Mouse (Mus musculus): Measurements from ENCODE around the gene Phc3. TPM values are rescaled to one million over a fixed set of nuclear protein-coding genes. Genes with fewer than 3 reads are reported as not detected.
"Not testable (repeated sequence)": the region's sequence is repeated elsewhere in the genome, so short reads cannot be mapped to it uniquely, and the experiment has no call there.

The Phc3 gene
- polyA plus RNA-seq, 1 experiment from 2014 or later: 6.4 TPM

- not testable (repeated sequence) for H3K4me3 ChIP-seq; H3K27ac ChIP-seq; H3K9me3 ChIP-seq (replicated peaks); H3K4me2 ChIP-seq; H3K36me3 ChIP-seq (ENCODE audit: poor library complexity, severe bottlenecking); H3K4me1 ChIP-seq; ATAC-seq; H3K9ac ChIP-seq
- WGBS: 92% methylated on average over 8 of the region's 8 CpGs
- H3K27me3 ChIP-seq: peaks cover 28% of the 10 kb centered on the region
These were observed 109.6 kb downstream of the Phc3 start for GRCm38 (mm10) chr3:30859599-30859998.

GRCm38 (mm10) chr3:30855604-30856458, 113.4 kb downstream of the Phc3 start, which contains the start of gene Gpr160:
TSS of gene Gpr160 (plus strand) at chr3:30855950.
- no peaks in the 10 kb centered on the region for H3K36me3 ChIP-seq (ENCODE audit: poor library complexity, severe bottlenecking)
- peak; percentile 85 for ATAC-seq
- WGBS: 1% methylated on average over 65 of the region's 75 CpGs
- H3K27me3 ChIP-seq: peaks cover 32% of the 10 kb centered on the region
- peak within 1 kb of the TSS; percentile 65 for H3K9ac ChIP-seq
- peak within 1 kb of the TSS; percentile 58 for H3K4me3 ChIP-seq
- no peak within 1 kb of the TSS for H3K27ac ChIP-seq
- H3K4me1 ChIP-seq: peaks cover 7% of the 10 kb centered on the region
- peak within 1 kb of the TSS; percentile 97 for H3K4me2 ChIP-seq
- H3K9me3 ChIP-seq (replicated peaks): no peaks in the 10 kb centered on the region

- no peak overlapping the region for H3K27ac ChIP-seq
- WGBS: 93% methylated on average over 5 of the region's 5 CpGs
- H3K4me2 ChIP-seq: no peak overlapping the region
- H3K9ac ChIP-seq: no peak overlapping the region
- peaks cover 32% of the 10 kb centered on the region for H3K27me3 ChIP-seq
- no peaks in the 10 kb centered on the region for H3K9me3 ChIP-seq (replicated peaks)
- H3K4me1 ChIP-seq: peaks cover 7% of the 10 kb centered on the region
- H3K4me3 ChIP-seq: no peak overlapping the region
- H3K36me3 ChIP-seq (ENCODE audit: poor library complexity, severe bottlenecking): no peaks in the 10 kb centered on the region
- ATAC-seq: no peak
These were observed 115.6 kb downstream of the Phc3 start for GRCm38 (mm10) chr3:30853596-30853995.

GRCm38 (mm10) chr3:30851422-30851821, 117.8 kb downstream of the Phc3 start:
- peaks cover 21% of the 10 kb centered on the region for H3K27me3 ChIP-seq
- no peak for ATAC-seq
- H3K4me2 ChIP-seq: no peak overlapping the region
- no peak overlapping the region for H3K27ac ChIP-seq
- H3K4me1 ChIP-seq: peaks cover 7% of the 10 kb centered on the region
- H3K36me3 ChIP-seq (ENCODE audit: poor library complexity, severe bottlenecking): no peaks in the 10 kb centered on the region
- H3K4me3 ChIP-seq: no peak overlapping the region
- 72% methylated on average over 6 of the region's 6 CpGs for WGBS
- H3K9me3 ChIP-seq (replicated peaks): no peaks in the 10 kb centered on the region
- no peak overlapping the region for H3K9ac ChIP-seq

Other genes with a start within 250 kb of the Phc3 start
- gene Samd7, start 223.1 kb downstream of the Phc3 start, polyA plus RNA-seq (2015; fragmentation: Nextera tagmentation; extraction: Ambion mirVana): not detected in 2 replicates
- gene Sec62, start 176.5 kb downstream of the Phc3 start, polyA plus RNA-seq (2015; fragmentation: Nextera tagmentation; extraction: Ambion mirVana): 74.6 and 94.8 TPM in 2 replicates
- 0.59 and 0.76 TPM in 2 replicates for gene Gpr160, start 113.5 kb downstream of the Phc3 start, polyA plus RNA-seq (2015; fragmentation: Nextera tagmentation; extraction: Ambion mirVana)
- 22.1 and 22.8 TPM in 2 replicates for gene Prkci, start 26.3 kb upstream of the Phc3 start, polyA plus RNA-seq (2015; fragmentation: Nextera tagmentation; extraction: Ambion mirVana)
- 31.4 and 32.3 TPM in 2 replicates for gene Skil, start 125.6 kb upstream of the Phc3 start, polyA plus RNA-seq (2015; fragmentation: Nextera tagmentation; extraction: Ambion mirVana)
- gene Cldn11, start 180.5 kb upstream of the Phc3 start, polyA plus RNA-seq (2015; fragmentation: Nextera tagmentation; extraction: Ambion mirVana): 26.6 and 35.9 TPM in 2 replicates

Data from forebrain, embryonic 13.5 days (tissue).